Mouse (Mus musculus) midbrain, postnatal 0 days (tissue): Measurements from ENCODE around the gene Fgfbp3. TPM values are rescaled to one million over a fixed set of nuclear protein-coding genes. Genes with fewer than 3 reads are reported as not detected.

Experiments
- ATAC-seq: fragments of 200-750 bp; cut with Nextera tagmentation; 2 replicates; pipeline ENCODE4 v1.8.0; 2017; ENCODE audit warnings: moderate number of reproducible peaks, mild to moderate bottlenecking, moderate TSS enrichment, moderate library complexity; ENCODE audit not compliant: low FRiP score
- DNase-seq: peaks from one replicate; pipeline ENCODE4 v3.0.0-alpha.2; 2015; ENCODE audit warnings: low spot score
- H3K27ac ChIP-seq: fragments of 300-500 bp; sonication (generic); 2 replicates; pipeline ENCODE4 v1.5.1; 2014; ENCODE audit warnings: low read depth, mild to moderate bottlenecking, low read length, mixed read lengths
- H3K27me3 ChIP-seq: fragments of 300-500 bp; sonication (generic); 2 replicates; pipeline ENCODE4 v1.6.1; 2014; ENCODE audit warnings: low read length, control low read depth, mixed read lengths; ENCODE audit not compliant: insufficient read depth
- H3K36me3 ChIP-seq: fragments of 300-500 bp; sonication (generic); 2 replicates; pipeline ENCODE4 v1.6.1; 2014; ENCODE audit warnings: low read length, control low read depth, mixed read lengths; ENCODE audit not compliant: insufficient read depth
- H3K4me1 ChIP-seq: fragments of 300-500 bp; sonication (generic); 2 replicates; pipeline ENCODE4 v1.6.1; 2014; ENCODE audit warnings: mild to moderate bottlenecking, control low read depth, antibody characterized with exemption, low read length, mixed read lengths; ENCODE audit not compliant: insufficient read depth
- H3K4me2 ChIP-seq: fragments of 300-500 bp; sonication (generic); 2 replicates; pipeline ENCODE4 v1.6.1; 2014; ENCODE audit warnings: low read depth, mild to moderate bottlenecking, low read length, mixed read lengths; ENCODE audit not compliant: poor library complexity, severe bottlenecking
- H3K4me3 ChIP-seq: fragments of 300-500 bp; sonication (generic); 2 replicates; pipeline ENCODE4 v1.5.1; 2014; ENCODE audit warnings: low read depth, mild to moderate bottlenecking, low read length, moderate library complexity
- H3K9ac ChIP-seq: fragments of 300-500 bp; sonication (generic); replicated peaks from 2 replicates; pipeline ENCODE4 v1.6.1; 2014; ENCODE audit warnings: mild to moderate bottlenecking, low read length, moderate library complexity, mixed read lengths; ENCODE audit not compliant: poor library complexity, severe bottlenecking
- H3K9me3 ChIP-seq: fragments of 300-500 bp; sonication (generic); 2 replicates; pipeline ENCODE4 v1.6.1; 2016; ENCODE audit warnings: low read length, control low read depth
- CTCF ChIP-seq: IDR thresholded peaks from 2 replicates; pipeline ENCODE4 v1.5.1; 2016; ENCODE audit warnings: antibody characterized with exemption, mild to moderate bottlenecking
- WGBS: fragments of 180-500 bp; shearing (Covaris S2); extraction: QIAGEN DNeasy Blood & Tissue Kit; methylation state at CpG from one replicate; pipeline ENCODE4 v1.1.7; 2014; 5-methylcytosine and 5-hydroxymethylcytosine counted together
- polyA plus RNA-seq: library from polyadenylated mRNA; unstranded; fragments of >200 nt; fragmentation: Nextera tagmentation; extraction: Ambion mirVana; gene quantifications from 2 replicates; pipeline ENCODE4 v1.2.1, GENCODE M21; 2015
- total RNA-seq: library from RNA; depleted of rRNA; stranded (reverse); fragments of >200 nt; gene quantifications from 2 replicates; pipeline ENCODE4 v1.2.3, GENCODE M21; 2014

The Fgfbp3 gene
- total and polyA plus RNA-seq, 2 experiments from 2014 or later, result 30.4 to 30.5 TPM

- Histone ChIP-seq H3K36me3 (no peaks in the 10 kb centered on the region), H3K27ac (no peak overlapping the region), H3K9me3 (no peaks in the 10 kb centered on the region), H3K9ac (no peak overlapping the region), H3K27me3 (no peaks in the 10 kb centered on the region), H3K4me2 (no peak overlapping the region), H3K4me3 (no peak overlapping the region), H3K4me1 (no peaks in the 10 kb centered on the region)
- ATAC-seq (no peak), DNase-seq (no peak)
- no peak for TF ChIP-seq CTCF
Observed at GRCm38 (mm10) chr19:36938008-36938407, 18.6 kb upstream of the Fgfbp3 start.

GRCm38 (mm10) chr19:36936285-36936684 is 16.9 kb upstream of the Fgfbp3 start:
- Histone ChIP-seq H3K4me2 (no peak overlapping the region), H3K4me1 (no peaks in the 10 kb centered on the region), H3K27me3 (no peaks in the 10 kb centered on the region), H3K36me3 (no peaks in the 10 kb centered on the region), H3K4me3 (no peak overlapping the region), H3K9me3 (no peaks in the 10 kb centered on the region), H3K27ac (no peak overlapping the region), H3K9ac (no peak overlapping the region)
- WGBS, result 89% methylated on average over 4 of the region's 4 CpGs
- DNase-seq, result no peak
- TF ChIP-seq CTCF, result no peak
- ATAC-seq, result no peak

GRCm38 (mm10) chr19:36932613-36933012 is 13.2 kb upstream of the Fgfbp3 start:
- H3K4me3 ChIP-seq, result no peak overlapping the region
- H3K4me2 ChIP-seq, result no peak overlapping the region
- H3K27me3 ChIP-seq, result no peaks in the 10 kb centered on the region
- H3K9me3 ChIP-seq, result no peaks in the 10 kb centered on the region
- H3K27ac ChIP-seq, result no peak overlapping the region
- DNase-seq (no peak), ATAC-seq (no peak)
- WGBS, result 91% methylated on average over 2 of the region's 2 CpGs
- no peak for TF ChIP-seq CTCF
- no peak overlapping the region for H3K9ac ChIP-seq
- H3K36me3 ChIP-seq, result no peaks in the 10 kb centered on the region
- no peaks in the 10 kb centered on the region for H3K4me1 ChIP-seq

GRCm38 (mm10) chr19:36932097-36932496 is 12.7 kb upstream of the Fgfbp3 start:
- no peak overlapping the region for H3K27ac ChIP-seq
- no peaks in the 10 kb centered on the region for H3K36me3 ChIP-seq
- H3K4me3 ChIP-seq, result no peak overlapping the region
- no peak overlapping the region for H3K4me2 ChIP-seq
- TF ChIP-seq CTCF, result no peak
- ATAC-seq (no peak), DNase-seq (no peak)
- H3K9ac ChIP-seq, result no peak overlapping the region
- H3K4me1 ChIP-seq, result no peaks in the 10 kb centered on the region
- H3K27me3 ChIP-seq, result no peaks in the 10 kb centered on the region
- no peaks in the 10 kb centered on the region for H3K9me3 ChIP-seq

DNA sequence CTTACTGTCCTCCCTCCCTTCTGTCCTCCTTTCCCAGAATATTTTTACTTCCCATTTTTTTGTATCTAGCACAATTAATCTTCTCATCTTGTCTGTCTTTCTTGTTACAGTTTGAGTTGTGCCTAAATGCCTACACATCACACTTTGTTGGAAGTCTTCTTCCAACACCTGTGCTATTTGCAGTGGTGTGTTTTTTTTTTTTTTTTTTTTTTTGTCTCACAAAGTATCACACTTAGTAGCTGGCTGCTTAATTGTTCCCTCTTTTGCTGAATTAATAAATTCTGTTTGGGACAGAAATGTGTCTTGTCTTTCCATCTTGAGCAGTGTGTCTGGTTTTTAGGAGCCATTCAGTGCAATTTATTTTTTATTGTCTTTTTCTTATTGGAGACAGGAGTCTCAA is 10.4 kb upstream of the Fgfbp3 start:
- no peak for ATAC-seq
- TF ChIP-seq CTCF, result no peak
- H3K4me3 ChIP-seq, result no peak overlapping the region
- no peak overlapping the region for H3K27ac ChIP-seq
- H3K27me3 ChIP-seq, result no peaks in the 10 kb centered on the region
- no peaks in the 10 kb centered on the region for H3K9me3 ChIP-seq
- H3K36me3 ChIP-seq, result no peaks in the 10 kb centered on the region
- no peak overlapping the region for H3K4me2 ChIP-seq
- H3K9ac ChIP-seq, result no peak overlapping the region
- DNase-seq, result no peak
- peaks cover 3% of the 10 kb centered on the region; the same call in 1 of the 2 replicates for H3K4me1 ChIP-seq

- peaks cover 3% of the 10 kb centered on the region; the same call in 1 of the 2 replicates for H3K4me1 ChIP-seq
- WGBS, result 83% methylated on average over 6 of the region's 6 CpGs
- H3K36me3 ChIP-seq, result no peaks in the 10 kb centered on the region
- no peak overlapping the region for H3K4me3 ChIP-seq
- no peak for TF ChIP-seq CTCF
- no peak overlapping the region for H3K27ac ChIP-seq
- H3K9ac ChIP-seq, result no peak overlapping the region
- H3K27me3 ChIP-seq, result no peaks in the 10 kb centered on the region
- no peak for DNase-seq
- no peaks in the 10 kb centered on the region for H3K9me3 ChIP-seq
- no peak overlapping the region for H3K4me2 ChIP-seq
- ATAC-seq, result no peak
Observed at GRCm38 (mm10) chr19:36927800-36928361, 8.5 kb upstream of the Fgfbp3 start.
